Mouse (Mus musculus) olfactory bulb, adult 2 months (tissue): ENCODE measurements around the gene Mras. TPM values are rescaled to one million over a fixed set of nuclear protein-coding genes. Genes with fewer than 3 reads are reported as not detected.

Experiments used
- H3K27ac ChIP-seq: fragments of 200-500 bp; 2 replicates; pipeline ENCODE4 v1.5.1; 2012; ENCODE audit warnings: low read depth, low read length; ENCODE audit not compliant: insufficient read depth
- H3K4me1 ChIP-seq: fragments of 200-500 bp; 2 replicates; pipeline ENCODE4 v1.6.1; 2012; ENCODE audit warnings: low read length; ENCODE audit not compliant: control insufficient read depth, insufficient read depth
- H3K4me3 ChIP-seq: fragments of 200-500 bp; 2 replicates; pipeline ENCODE4 v1.5.1; 2012; ENCODE audit warnings: mild to moderate bottlenecking, low read depth, low read length, moderate library complexity; ENCODE audit not compliant: insufficient read depth
- CTCF ChIP-seq: fragments of 200-500 bp; IDR thresholded peaks from 2 replicates; pipeline ENCODE4 v1.5.1; 2012; ENCODE audit warnings: low read depth, mild to moderate bottlenecking, low read length, moderate library complexity; ENCODE audit not compliant: insufficient read depth
- POLR2A ChIP-seq: fragments of 200-500 bp; IDR thresholded peaks from 2 replicates; pipeline ENCODE4 v1.6.1; 2012; ENCODE audit warnings: mild to moderate bottlenecking, low read depth, low read length, moderate library complexity; ENCODE audit not compliant: insufficient read depth
- WGBS: fragments of 180-500 bp; shearing (Covaris S2); methylation state at CpG from one replicate; pipeline ENCODE4 v1.1.7; 2018; 5-methylcytosine and 5-hydroxymethylcytosine counted together
- polyA plus RNA-seq: library from polyadenylated mRNA; stranded (reverse); fragments of >200 nt; gene quantifications from 2 replicates; pipeline ENCODE4 v1.2.4, GENCODE M21; 2012; ENCODE audit warnings: low replicate concordance; ENCODE audit not compliant: missing spikeins, insufficient read depth, insufficient read length

The Mras gene
- polyA plus RNA-seq, 1 experiment: not detected

- no peak overlapping the region for H3K27ac ChIP-seq
- no peak overlapping the region for H3K4me3 ChIP-seq
- peaks cover 28% of the 10 kb centered on the region for H3K4me1 ChIP-seq
- TF ChIP-seq CTCF (no peak), POLR2A (no peak)
- 81% methylated on average over 4 of the region's 4 CpGs for WGBS
These were observed 4.7 kb downstream of the Mras start for GRCm38 (mm10) chr9:99432478-99432877.

GRCm38 (mm10) chr9:99431963-99432362, 5.2 kb downstream of the Mras start:
- H3K4me3 ChIP-seq: no peak overlapping the region
- H3K27ac ChIP-seq: no peak overlapping the region
- WGBS: 82% methylated on average over 6 of the region's 6 CpGs
- TF ChIP-seq POLR2A: no peak
- TF ChIP-seq CTCF: no peak
- peaks cover 26% of the 10 kb centered on the region for H3K4me1 ChIP-seq

- H3K27ac ChIP-seq: no peak overlapping the region
- TF ChIP-seq POLR2A (no peak), CTCF (no peak)
- 87% methylated on average over 8 of the region's 8 CpGs for WGBS
- H3K4me3 ChIP-seq: no peak overlapping the region
- peaks cover 27% of the 10 kb centered on the region for H3K4me1 ChIP-seq
These were observed 5.8 kb downstream of the Mras start for GRCm38 (mm10) chr9:99431346-99431745.

GRCm38 (mm10) chr9:99430806-99431205, 6.4 kb downstream of the Mras start:
- TF ChIP-seq POLR2A: no peak
- Histone ChIP-seq H3K4me3 (no peak overlapping the region), H3K4me1 (peaks cover 31% of the 10 kb centered on the region), H3K27ac (no peak overlapping the region)
- 57% methylated on average over 6 of the region's 6 CpGs for WGBS

GRCm38 (mm10) chr9:99429845-99430244, 7.3 kb downstream of the Mras start:
- Histone ChIP-seq H3K4me3 (no peak overlapping the region), H3K27ac (peak overlapping the region; percentile 71), H3K4me1 (peaks cover 38% of the 10 kb centered on the region)
- TF ChIP-seq CTCF (no peak), POLR2A (no peak)
- 41% methylated on average over 3 of the region's 3 CpGs for WGBS

GRCm38 (mm10) chr9:99428601-99429331, 8.4 kb downstream of the Mras start:
- WGBS: 43% methylated on average over 11 of the region's 11 CpGs

GRCm38 (mm10) chr9:99425262-99425661, 11.9 kb downstream of the Mras start:
- Histone ChIP-seq H3K4me1 (peaks cover 57% of the 10 kb centered on the region), H3K27ac (no peak overlapping the region), H3K4me3 (no peak overlapping the region)
- TF ChIP-seq CTCF (no peak), POLR2A (no peak)
- 63% methylated on average over 9 of the region's 9 CpGs for WGBS

More at GRCm38 (mm10) chr9:99428601-99429331, 8.4 kb downstream of the Mras start:
- Histone ChIP-seq H3K4me3 (no peak overlapping the region), H3K4me1 (peaks cover 47% of the 10 kb centered on the region), H3K27ac (peak overlapping the region; percentile 19)
- TF ChIP-seq POLR2A (no peak), CTCF (no peak)

- Histone ChIP-seq H3K4me3 (no peak overlapping the region), H3K27ac (no peak overlapping the region), H3K4me1 (peaks cover 55% of the 10 kb centered on the region)
- WGBS: 75% methylated on average over 4 of the region's 4 CpGs
- TF ChIP-seq POLR2A (no peak), CTCF (no peak)
These were observed 12.7 kb downstream of the Mras start for GRCm38 (mm10) chr9:99424574-99424863.

- Histone ChIP-seq H3K4me3 (no peak overlapping the region), H3K27ac (no peak overlapping the region), H3K4me1 (peaks cover 54% of the 10 kb centered on the region)
- 80% methylated on average over 9 of the region's 9 CpGs for WGBS
- TF ChIP-seq CTCF: no peak
- TF ChIP-seq POLR2A: no peak
These were observed 13.2 kb downstream of the Mras start for GRCm38 (mm10) chr9:99423692-99424573.
